Mouse (Mus musculus) hindbrain, embryonic 12.5 days (tissue): ENCODE results near the gene Gm10972. TPM values are rescaled to one million over a fixed set of nuclear protein-coding genes. Genes with fewer than 3 reads are reported as not detected.
A peak's percentile ranks its signal among the peaks of the same experiment; 100 is the strongest.
"Not testable (repeated sequence)": the region's sequence is repeated elsewhere in the genome, so short reads cannot be mapped to it uniquely, and the experiment has no call there.

Experiments
- ATAC-seq: fragments of 200-750 bp; cut with Nextera tagmentation; 2 replicates; pipeline ENCODE4 v1.8.0; 2017; ENCODE audit warnings: moderate TSS enrichment; ENCODE audit not compliant: low FRiP score
- H3K27ac ChIP-seq: fragments of 300-500 bp; sonication (generic); 2 replicates; pipeline ENCODE4 v1.5.1; 2016; ENCODE audit warnings: mild to moderate bottlenecking
- H3K27me3 ChIP-seq: fragments of 300-500 bp; sonication (generic); 2 replicates; pipeline ENCODE4 v1.6.1; 2016; ENCODE audit warnings: mild to moderate bottlenecking
- H3K36me3 ChIP-seq: fragments of 300-500 bp; sonication (generic); 2 replicates; pipeline ENCODE4 v1.6.1; 2016; ENCODE audit warnings: mild to moderate bottlenecking
- H3K4me1 ChIP-seq: fragments of 300-500 bp; sonication (generic); 2 replicates; pipeline ENCODE4 v1.6.1; 2016
- H3K4me2 ChIP-seq: fragments of 300-500 bp; sonication (generic); replicated peaks from 2 replicates; pipeline ENCODE4 v1.6.1; 2016; ENCODE audit warnings: mild to moderate bottlenecking
- H3K4me3 ChIP-seq: fragments of 300-500 bp; sonication (generic); 2 replicates; pipeline ENCODE4 v1.5.1; 2016; ENCODE audit warnings: mild to moderate bottlenecking
- H3K9ac ChIP-seq: fragments of 300-500 bp; sonication (generic); 2 replicates; pipeline ENCODE4 v1.6.1; 2016; ENCODE audit warnings: mild to moderate bottlenecking, moderate library complexity
- H3K9me3 ChIP-seq: fragments of 300-500 bp; sonication (generic); replicated peaks from 2 replicates; pipeline ENCODE4 v1.6.1; 2016; ENCODE audit warnings: mild to moderate bottlenecking
- WGBS: fragments of 180-500 bp; shearing (Covaris S2); methylation state at CpG from one replicate; pipeline ENCODE4 v1.1.7; 2016; 5-methylcytosine and 5-hydroxymethylcytosine counted together
- polyA plus RNA-seq: library from polyadenylated mRNA; unstranded; fragments of >200 nt; fragmentation: Nextera tagmentation; extraction: Ambion mirVana; gene quantifications from 2 replicates; pipeline ENCODE4 v1.2.1, GENCODE M21; 2016

The Gm10972 gene
- polyA plus RNA-seq, 1 experiment from 2014 or later = not detected

DNA sequence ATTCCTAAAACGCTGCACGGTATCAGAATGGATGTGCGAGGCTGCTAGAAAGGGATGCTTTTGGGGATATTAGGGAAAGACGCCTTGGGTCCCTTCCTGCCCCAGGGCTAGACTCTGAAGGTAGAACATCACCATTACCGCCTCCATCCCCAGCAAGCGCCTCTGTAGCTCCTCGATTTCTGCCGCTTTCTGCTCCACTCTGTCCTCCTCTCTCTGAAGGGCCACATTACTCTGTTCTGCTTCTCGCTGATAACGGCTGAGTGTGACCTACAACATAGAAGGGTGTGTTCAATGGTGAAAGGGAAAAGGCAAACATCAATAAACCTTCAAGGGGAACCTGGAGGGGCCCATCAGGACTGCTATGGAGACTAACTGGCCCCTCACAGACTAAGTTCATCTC, 20.4 kb upstream of the Gm10972 start:
- no peak overlapping the region for H3K4me3 ChIP-seq
- no peaks in the 10 kb centered on the region for H3K4me1 ChIP-seq
- 89% methylated on average over 10 of the region's 10 CpGs for WGBS
- H3K9ac ChIP-seq = no peak overlapping the region
- H3K27ac ChIP-seq = no peak overlapping the region
- ATAC-seq = no peak
- no peak overlapping the region for H3K4me2 ChIP-seq
- H3K27me3 ChIP-seq = no peaks in the 10 kb centered on the region
- no peaks in the 10 kb centered on the region for H3K9me3 ChIP-seq
- no peaks in the 10 kb centered on the region for H3K36me3 ChIP-seq

DNA sequence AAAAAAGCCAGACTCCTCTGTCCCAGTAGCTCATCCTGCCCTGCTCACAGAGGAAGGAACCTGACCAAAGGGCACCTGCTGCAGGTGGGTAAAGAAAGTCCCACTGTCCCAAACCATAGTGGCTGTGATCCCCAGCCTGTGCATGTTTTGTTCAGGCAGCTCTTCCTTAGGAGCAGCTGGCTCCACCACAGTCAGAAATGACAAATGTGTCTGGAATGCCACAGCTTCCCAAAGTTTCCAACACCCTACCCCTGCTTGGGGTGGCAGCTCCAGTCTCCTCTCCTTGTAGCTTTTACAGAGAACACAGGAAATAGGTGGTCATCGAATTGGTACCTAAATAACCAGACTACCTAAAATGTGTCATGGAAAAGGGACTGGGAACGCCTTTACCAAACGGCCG, 18.6 kb upstream of the Gm10972 start:
- Histone ChIP-seq H3K4me3 (no peak overlapping the region), H3K27me3 (no peaks in the 10 kb centered on the region), H3K27ac (no peak overlapping the region), H3K4me1 (no peaks in the 10 kb centered on the region), H3K9me3 (no peaks in the 10 kb centered on the region), H3K4me2 (no peak overlapping the region), H3K36me3 (no peaks in the 10 kb centered on the region), H3K9ac (no peak overlapping the region)
- WGBS = 95% methylated on average over 4 of the region's 4 CpGs
- ATAC-seq = no peak

DNA sequence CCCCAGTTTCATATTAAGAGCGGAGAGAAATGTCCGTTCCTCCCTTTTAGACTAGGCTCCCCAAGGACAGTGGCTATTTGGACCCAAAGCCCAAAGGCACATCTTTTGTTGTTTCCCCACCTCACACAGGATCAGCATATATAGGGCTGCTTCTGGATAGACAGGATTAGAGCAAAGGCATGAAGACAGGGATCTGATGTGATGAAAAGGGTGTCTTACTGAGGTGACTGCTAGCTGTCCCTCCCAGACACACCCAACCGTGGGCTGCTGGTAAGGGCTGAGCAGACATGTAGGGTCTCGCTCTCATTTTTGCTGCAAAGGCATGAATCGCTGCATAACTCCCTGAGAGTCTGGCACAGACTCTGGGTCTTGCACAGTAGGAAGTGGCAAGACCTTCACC, 14.2 kb upstream of the Gm10972 start:
- 94% methylated on average over 5 of the region's 5 CpGs for WGBS
- Histone ChIP-seq H3K27ac (no peak overlapping the region), H3K4me3 (no peak overlapping the region), H3K36me3 (no peaks in the 10 kb centered on the region), H3K4me2 (no peak overlapping the region), H3K9ac (no peak overlapping the region), H3K4me1 (no peaks in the 10 kb centered on the region), H3K27me3 (no peaks in the 10 kb centered on the region), H3K9me3 (no peaks in the 10 kb centered on the region)
- ATAC-seq = no peak

- Histone ChIP-seq H3K4me1 (no peaks in the 10 kb centered on the region), H3K36me3 (no peaks in the 10 kb centered on the region), H3K9me3 (no peaks in the 10 kb centered on the region), H3K27me3 (no peaks in the 10 kb centered on the region), H3K27ac (no peak overlapping the region), H3K9ac (no peak overlapping the region), H3K4me2 (no peak overlapping the region), H3K4me3 (no peak overlapping the region)
- ATAC-seq = no peak
- WGBS = 86% methylated on average over 3 of the region's 3 CpGs
Observed at GRCm38 (mm10) chr3:94629876-94630275, 13.0 kb upstream of the Gm10972 start.

GRCm38 (mm10) chr3:94648755-94649590, 6.1 kb downstream of the Gm10972 start:
- WGBS = 47% methylated on average over 6 of the region's 6 CpGs
- no peak overlapping the region for H3K4me2 ChIP-seq
- no peaks in the 10 kb centered on the region for H3K27me3 ChIP-seq
- no peaks in the 10 kb centered on the region for H3K36me3 ChIP-seq
- no peak for ATAC-seq
- no peak overlapping the region for H3K27ac ChIP-seq
- no peak overlapping the region for H3K9ac ChIP-seq
- 0 out of 2 replicates have a peak, but pooled peaks cover 6% of the 10 kb centered on the region for H3K4me1 ChIP-seq
- no peak overlapping the region for H3K4me3 ChIP-seq
- H3K9me3 ChIP-seq = no peaks in the 10 kb centered on the region

DNA sequence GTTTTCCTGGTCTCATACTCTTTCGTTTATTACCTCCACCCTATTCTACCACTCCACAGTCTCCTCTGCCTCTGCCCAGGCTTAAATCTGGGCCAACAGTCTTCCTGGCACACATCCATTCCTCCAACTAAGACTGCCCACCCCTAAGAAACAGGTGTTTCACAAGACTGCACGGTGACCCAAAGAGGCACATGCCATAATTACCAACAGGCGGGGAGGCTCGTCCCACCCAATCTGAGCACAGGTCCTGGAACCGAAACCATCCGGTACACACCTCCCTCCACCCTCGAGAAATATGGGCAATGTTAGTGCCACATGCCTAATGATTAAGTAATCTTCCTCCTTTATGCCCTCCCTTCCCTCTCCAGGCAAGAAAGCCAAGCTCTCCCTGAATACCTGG, 7.5 kb downstream of the Gm10972 start:
- Histone ChIP-seq H3K9me3 (no peaks in the 10 kb centered on the region), H3K4me3 (no peak overlapping the region), H3K36me3 (no peaks in the 10 kb centered on the region), H3K27ac (no peak overlapping the region), H3K4me1 (0 out of 2 replicates have a peak, but pooled peaks cover 6% of the 10 kb centered on the region), H3K9ac (no peak overlapping the region), H3K4me2 (no peak overlapping the region), H3K27me3 (no peaks in the 10 kb centered on the region)
- no peak for ATAC-seq
- WGBS = 81% methylated on average over 7 of the region's 7 CpGs

- H3K4me2 ChIP-seq, ATAC-seq, H3K4me1 ChIP-seq, H3K4me3 ChIP-seq, H3K27ac ChIP-seq, H3K9ac ChIP-seq, H3K27me3 ChIP-seq, H3K9me3 ChIP-seq, H3K36me3 ChIP-seq: not testable (repeated sequence)
- WGBS = 73% methylated on average over 1 of the region's 1 CpGs
Observed at GRCm38 (mm10) chr3:94653967-94654366, 11.1 kb downstream of the Gm10972 start.

- H3K4me2 ChIP-seq = peak overlapping the region; percentile 58
- peaks cover 11% of the 10 kb centered on the region for H3K27me3 ChIP-seq
- not testable (repeated sequence) for H3K9ac ChIP-seq, H3K36me3 ChIP-seq, H3K4me1 ChIP-seq, H3K27ac ChIP-seq, H3K9me3 ChIP-seq
- H3K4me3 ChIP-seq = peak overlapping the region; percentile 36
- WGBS = 1% methylated on average over 22 of the region's 47 CpGs
- peak; percentile 71 for ATAC-seq
Observed at GRCm38 (mm10) chr3:94657852-94658739, 15.2 kb downstream of the Gm10972 start.

- peaks cover 11% of the 10 kb centered on the region for H3K27me3 ChIP-seq
- 0% methylated on average over 23 of the region's 33 CpGs for WGBS
- not testable (repeated sequence) for H3K4me1 ChIP-seq, H3K27ac ChIP-seq, H3K9ac ChIP-seq, H3K36me3 ChIP-seq, H3K9me3 ChIP-seq
- peak; percentile 93 for ATAC-seq
- peak within 1 kb of the TSS; percentile 58 for H3K4me2 ChIP-seq
- H3K4me3 ChIP-seq = peak within 1 kb of the TSS; percentile 36
Observed at GRCm38 (mm10) chr3:94658740-94659095, 15.8 kb downstream of the Gm10972 start, which contains the start of gene Tuft1. Gene Tuft1 (minus strand): TSS chr3:94658872.

- H3K27ac ChIP-seq, H3K9ac ChIP-seq, H3K4me1 ChIP-seq, H3K9me3 ChIP-seq, H3K36me3 ChIP-seq, H3K4me3 ChIP-seq: not testable (repeated sequence)
- peak; percentile 65 for ATAC-seq
- Histone ChIP-seq H3K27me3 (peaks cover 11% of the 10 kb centered on the region), H3K4me2 (peak overlapping the region; percentile 11; the same call in 1 of the 2 replicates)
- WGBS = 29% methylated on average over 8 of the region's 10 CpGs
Observed at GRCm38 (mm10) chr3:94659142-94659748, 16.3 kb downstream of the Gm10972 start.

- ATAC-seq, H3K4me2 ChIP-seq, H3K9me3 ChIP-seq, H3K4me3 ChIP-seq, H3K9ac ChIP-seq, H3K4me1 ChIP-seq, H3K36me3 ChIP-seq, H3K27ac ChIP-seq: not testable (repeated sequence)
- WGBS = 90% methylated on average over 2 of the region's 2 CpGs
- H3K27me3 ChIP-seq = peaks cover 11% of the 10 kb centered on the region
Observed at GRCm38 (mm10) chr3:94660841-94661240, 17.9 kb downstream of the Gm10972 start.

DNA sequence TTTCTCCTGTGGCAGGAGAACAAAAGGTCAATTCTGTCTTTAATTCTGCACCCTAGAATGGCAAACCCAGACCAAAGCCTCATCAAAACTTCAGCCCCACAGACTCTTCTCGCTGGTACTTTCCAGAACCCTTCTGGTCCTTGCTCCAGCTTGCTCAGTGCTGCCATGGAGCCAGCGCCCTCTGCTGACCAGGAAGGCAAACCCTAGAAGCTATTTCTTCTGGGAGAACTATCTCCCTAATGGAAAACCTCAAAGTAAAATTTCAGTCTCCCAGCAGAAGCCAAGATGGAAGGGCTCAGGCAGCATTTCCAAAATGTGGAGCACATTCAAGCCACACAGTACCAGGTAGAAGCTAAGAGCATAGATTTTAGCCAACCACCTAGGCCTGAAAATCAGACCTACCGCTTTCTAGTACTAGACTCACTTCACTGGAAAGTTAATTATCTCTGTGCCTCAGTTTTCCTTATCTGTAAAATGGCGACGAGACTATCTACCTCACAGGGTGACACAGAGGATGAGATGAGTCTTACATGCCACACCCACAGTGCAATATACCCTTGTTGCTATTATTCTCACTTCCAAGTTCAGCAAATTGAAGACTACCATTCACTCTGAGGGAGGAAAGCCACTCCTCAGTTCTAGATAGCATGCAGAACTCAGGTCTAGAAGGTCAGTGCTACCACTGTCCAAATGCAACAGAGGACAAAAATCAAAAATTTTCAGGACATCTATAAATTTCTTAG, 22.3 kb downstream of the Gm10972 start:
- H3K4me1 ChIP-seq, ATAC-seq: not testable (repeated sequence)

More for the DNA sequence above, 22.3 kb downstream of the Gm10972 start:
- H3K27me3 ChIP-seq, H3K4me3 ChIP-seq, H3K4me2 ChIP-seq, H3K27ac ChIP-seq, H3K36me3 ChIP-seq, H3K9me3 ChIP-seq, H3K9ac ChIP-seq: not testable (repeated sequence)
- WGBS = 52% methylated on average over 5 of the region's 5 CpGs
